Mouse (Mus musculus): ENCODE results near the gene Spats1. TPM values are rescaled to one million over a fixed set of nuclear protein-coding genes. Genes with fewer than 3 reads are reported as not detected.

Spats1 gene
- total RNA-seq (2021): under 1 TPM; 0.22 to 0.65 TPM

DNA sequence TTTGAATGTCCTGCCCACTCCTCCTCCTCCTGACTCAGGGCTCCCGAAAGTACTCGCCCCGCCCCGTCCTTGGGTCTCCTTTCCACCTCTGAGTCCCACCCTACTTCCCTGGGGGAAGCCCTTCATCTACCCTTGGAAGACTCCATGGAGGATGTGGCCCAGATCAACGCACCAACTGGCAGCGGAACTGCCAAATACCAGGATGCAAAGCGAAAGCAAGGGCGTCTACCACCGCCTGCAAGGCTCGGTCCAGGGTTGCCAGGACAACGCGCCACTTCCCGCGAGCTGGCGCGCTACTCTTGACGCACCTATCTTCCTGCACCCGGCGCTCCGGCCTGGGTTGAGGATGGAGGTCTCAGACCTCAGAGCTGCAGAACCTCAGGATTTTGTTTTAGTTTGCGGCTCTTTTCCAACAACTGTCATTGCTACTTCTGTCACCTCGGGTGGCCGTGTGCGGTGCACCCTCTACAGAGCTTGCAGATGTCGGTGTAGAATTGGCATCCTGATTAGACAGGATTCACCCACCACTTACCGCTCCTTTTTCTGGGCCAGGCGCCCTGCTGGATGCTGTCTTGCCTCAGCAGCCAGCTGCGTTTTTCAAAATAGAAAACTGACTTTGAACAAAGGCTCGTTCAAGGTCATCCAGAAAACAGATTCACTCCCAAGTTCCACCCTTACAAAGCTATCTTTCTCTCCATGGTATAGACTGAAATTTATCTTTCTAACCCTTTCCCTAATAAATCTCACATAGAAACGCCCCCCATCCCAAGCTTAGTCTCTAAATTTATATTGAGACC lies at the start of gene Spats1:
Spats1 (minus strand) TSS at position 747 of the 797 bp plus-strand sequence.
- intact Hi-C loops (cut with DNase I): loop anchor here (5.0 kb wide), 1 partner anchor 167 kb away; no protein-coding TSS in a partner anchor
- DNase-seq: peak; percentile 65 to 69

DNA sequence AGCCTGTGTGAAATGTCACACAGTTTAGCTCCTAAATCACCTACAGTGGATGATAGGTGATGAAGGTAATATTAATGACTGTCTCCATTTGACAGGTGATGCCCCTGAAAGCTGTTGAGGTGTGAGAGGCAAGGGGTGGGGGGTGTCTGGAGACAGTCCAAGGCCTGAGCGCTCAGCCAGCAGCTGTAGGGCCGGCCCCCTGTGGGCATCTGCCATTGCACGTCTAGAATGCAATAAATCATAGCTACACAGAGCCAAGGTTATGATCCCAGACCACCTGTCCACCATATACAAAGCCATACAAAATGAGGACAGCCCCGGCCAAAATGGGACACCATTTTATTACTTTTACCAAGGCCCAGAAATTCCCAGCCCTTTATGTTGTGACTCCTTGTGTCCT lies 49.7 kb upstream of the Spats1 start:
- no peak for DNase-seq
- intact Hi-C loops (cut with DNase I): no loop called here

DNA sequence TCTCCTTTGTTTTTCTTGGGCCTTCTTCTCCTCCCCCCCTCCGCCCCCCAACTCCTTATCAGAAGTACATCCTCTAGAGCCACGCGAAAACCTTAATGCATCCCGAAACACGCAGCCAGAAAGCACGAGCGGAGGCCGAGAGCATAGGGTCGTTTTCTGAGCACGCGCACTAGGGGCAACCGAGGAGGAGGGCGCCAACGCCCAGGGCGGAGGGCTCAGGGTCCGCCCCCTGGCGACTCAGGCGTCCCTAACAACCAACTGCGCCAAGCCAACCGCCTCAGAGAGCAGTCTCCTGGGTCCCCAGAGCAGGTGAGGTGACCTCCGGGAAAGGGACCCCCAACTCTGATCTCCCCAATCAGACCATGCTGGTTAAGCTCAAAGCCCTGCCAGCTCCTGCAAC lies 48.0 kb upstream of the Spats1 start, which contains the start of gene Tcte1:
Tcte1 (plus strand) TSS at position 172 of the 400 bp plus-strand sequence.
- intact Hi-C loops (cut with DNase I): no loop called here
- DNase-seq: peak in 1 of 2 experiments; percentile 20

DNA sequence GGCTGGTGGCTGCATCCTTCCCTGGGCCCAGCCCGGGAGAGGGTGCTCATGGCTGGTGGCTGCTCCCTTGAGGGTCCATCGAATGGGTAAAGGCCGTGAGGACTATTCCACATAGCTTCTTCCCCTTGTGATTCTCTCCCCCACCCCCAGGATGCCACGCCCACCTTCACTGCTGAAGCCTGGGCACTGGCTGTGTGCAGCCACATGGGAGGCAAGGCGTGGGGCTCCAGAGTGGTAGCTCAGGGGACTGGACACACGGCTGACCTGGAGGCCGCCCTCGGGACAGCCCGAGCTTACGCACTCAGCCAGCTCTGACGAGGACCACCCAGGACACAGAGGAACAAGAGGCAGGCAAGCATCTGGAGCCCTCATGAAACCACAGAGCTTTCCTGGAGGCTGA lies 44.9 kb upstream of the Spats1 start:
- no peak for DNase-seq
- intact Hi-C loops (cut with DNase I): no loop called here

DNA sequence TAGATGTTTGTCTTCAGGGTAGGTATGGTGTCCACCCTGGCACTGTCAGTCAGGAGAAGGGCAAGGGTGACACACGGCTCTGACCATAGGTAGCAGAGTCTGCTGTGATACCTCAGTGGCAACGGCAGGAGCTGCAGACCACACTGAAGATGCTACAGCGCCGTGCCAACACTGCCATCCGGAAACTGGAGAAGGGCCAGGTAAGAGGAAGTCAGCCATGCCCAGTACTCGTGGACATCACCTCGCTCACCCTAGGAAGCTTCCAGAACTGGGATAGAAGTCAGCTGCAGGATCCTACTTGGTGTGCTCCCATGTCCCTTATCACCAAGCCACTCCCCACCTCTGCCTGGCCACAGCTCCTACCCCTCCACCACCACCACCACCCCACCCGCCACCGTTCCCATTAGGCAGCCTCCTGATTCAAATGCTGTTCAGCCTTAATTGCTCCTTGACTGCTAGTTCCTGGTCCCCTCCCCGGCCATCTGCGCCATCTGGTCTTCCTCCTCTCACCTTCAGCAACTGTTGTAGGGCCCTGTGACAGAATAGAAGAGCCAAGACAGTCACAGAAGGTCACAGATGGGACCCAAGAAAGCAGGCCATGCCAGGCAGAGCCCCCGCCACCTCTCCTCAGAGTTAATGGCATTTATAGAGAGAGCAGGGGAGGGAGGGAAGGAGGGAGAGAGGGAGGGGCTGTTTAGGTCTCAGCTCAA lies 43.7 kb upstream of the Spats1 start:
- intact Hi-C loops (cut with DNase I): no loop called here

DNA sequence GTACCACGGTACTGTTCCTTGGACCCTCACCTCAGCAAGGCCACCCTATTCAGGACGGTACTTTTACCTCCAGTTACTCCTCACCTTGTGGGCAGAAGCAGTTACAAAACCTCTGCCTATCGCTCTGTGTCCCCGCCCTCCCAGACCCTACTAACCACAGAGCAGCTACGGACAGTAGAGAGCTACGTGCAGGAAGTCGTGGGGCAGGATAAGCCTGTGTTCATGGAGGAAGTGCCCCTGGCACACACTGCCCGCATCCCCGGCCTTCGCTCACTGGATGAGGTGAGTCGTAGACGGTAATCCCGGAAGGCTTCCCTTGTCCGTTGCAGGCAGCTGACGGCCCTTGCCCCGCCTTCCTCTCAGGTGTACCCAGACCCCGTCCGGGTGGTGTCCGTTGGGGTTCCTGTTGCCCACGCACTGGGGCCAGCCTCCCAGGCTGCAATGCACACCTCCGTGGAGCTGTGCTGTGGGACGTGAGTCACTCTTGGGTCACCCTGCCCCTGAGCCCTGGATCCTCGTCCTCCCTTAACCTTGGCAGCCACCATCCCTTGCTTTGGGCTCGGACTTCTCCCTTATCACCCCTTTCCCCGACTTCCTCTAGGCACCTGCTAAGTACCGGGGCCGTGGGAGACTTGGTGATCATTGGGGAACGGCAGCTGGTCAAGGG lies 42.5 kb upstream of the Spats1 start:
- intact Hi-C loops (cut with DNase I): loop anchor here (2.0 kb wide), 1 partner anchor 125 kb away; no protein-coding TSS in a partner anchor
- no peak for DNase-seq

More for the DNA sequence above, 43.7 kb upstream of the Spats1 start:
- DNase-seq: no peak

DNA sequence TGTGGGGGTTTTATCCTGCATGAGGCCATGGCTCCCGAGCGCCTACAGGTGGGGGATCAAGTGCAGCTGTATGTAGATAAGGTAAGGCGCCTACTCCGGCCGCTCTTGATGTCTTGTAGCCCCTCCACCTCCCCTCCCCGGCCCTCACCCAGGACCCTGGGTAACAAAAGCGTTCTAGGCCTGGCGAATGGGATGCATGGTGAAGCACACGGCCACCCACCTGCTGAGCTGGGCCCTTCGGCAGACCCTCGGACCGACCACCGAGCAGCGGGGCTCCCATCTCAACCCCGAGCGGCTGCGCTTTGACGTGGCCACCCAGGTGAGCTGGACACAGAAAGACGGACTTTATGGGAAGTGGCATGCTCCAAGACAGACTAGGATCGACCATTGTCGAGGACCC lies 41.9 kb upstream of the Spats1 start:
- intact Hi-C loops (cut with DNase I): loop anchor here (2.0 kb wide), 1 partner anchor 126 kb away; no protein-coding TSS in a partner anchor

DNA sequence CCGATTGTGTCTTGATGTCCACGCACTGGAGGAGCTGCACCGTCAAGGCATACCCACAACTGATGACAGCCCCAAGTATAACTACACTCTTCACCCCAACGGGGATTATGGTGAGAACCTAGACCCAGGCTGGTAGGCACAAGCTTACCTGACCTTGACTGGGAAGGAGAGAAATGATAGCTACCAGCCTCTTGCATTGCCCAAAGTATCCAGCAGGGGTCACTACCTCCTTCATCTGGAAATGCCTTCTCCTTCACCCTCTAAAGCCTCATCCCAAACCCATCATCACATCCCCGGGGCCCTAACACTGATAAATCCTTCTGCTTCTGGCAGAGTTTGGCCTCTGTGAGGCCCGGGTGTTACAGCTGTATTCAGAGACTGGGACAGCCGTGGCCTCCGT lies 41.3 kb upstream of the Spats1 start:
- intact Hi-C loops (cut with DNase I): loop anchor here (1.0 to 2.0 kb wide), 2 partner anchors 36 to 126 kb away; no protein-coding TSS in a partner anchor
- peak; percentile 83 to 91 for DNase-seq

More for the DNA sequence above, 41.9 kb upstream of the Spats1 start:
- DNase-seq: no peak

DNA sequence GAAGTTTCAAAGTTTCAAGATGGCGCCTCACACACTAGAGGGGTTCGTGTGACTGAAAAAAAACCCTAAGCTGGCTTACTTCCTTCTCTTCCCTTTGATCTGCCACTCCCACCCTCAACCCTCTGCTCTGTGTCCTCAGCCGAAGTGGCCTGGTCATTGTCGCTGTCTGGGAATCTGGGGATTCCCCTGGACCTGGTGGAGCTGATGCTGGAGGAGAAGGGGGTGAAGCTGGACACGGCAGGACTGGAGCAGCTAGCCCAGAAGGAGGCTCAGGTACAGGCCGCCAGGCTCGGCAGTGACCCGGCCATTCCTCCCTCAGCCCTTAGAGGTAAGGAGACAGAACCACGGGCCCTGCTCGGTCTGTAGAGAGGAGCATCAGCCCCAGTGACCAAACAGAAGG lies 40.6 kb upstream of the Spats1 start:
- intact Hi-C loops (cut with DNase I): loop anchor here (1.0 to 2.0 kb wide), 2 partner anchors 36 to 127 kb away; no protein-coding TSS in a partner anchor
- no peak for DNase-seq

DNA sequence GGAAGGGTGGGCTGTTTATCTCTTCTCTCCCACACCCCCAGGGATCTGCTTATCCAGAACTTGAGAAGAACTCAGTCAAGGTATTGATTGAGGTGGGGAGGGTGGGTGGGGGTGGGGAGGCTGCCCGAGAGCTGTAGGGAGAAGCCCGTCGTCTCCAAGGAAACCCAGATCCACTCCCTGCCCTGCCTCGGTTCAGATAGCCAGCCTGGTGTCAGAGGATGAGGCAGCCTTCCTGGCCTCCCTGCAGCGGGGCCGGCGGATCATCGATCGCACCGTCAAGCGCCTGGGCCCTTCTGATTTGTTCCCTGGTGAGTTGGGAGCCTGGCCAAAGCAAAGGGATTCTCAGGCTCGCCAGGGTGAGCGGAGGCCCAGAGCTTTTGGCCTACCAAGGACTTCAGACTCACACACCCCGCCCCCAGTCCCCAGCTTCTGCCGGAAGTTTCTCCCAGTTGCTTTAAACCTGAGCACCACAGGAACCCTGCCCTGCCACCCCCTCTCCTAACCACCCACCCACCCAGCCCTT lies 40.0 kb upstream of the Spats1 start:
- intact Hi-C loops (cut with DNase I): no loop called here
- DNase-seq: no peak

DNA sequence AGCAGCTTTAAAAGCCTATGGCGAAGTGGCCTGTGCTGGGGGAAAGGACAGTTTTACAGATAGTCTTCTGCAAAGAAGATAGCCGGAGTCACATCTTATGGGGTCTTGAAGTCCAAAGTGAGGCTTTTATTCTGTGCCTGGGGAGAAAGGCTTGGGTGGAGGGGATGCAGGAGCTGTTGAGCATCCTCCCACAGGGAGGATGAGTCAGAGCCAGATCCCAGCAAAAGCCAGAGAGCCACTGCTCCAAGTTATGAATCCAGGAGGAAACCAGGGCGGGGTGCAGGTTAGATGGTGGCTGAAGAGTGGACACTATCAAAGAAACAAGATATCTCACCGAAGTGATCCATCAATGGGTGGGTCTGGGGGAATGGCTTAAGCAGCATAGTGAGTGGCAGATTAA lies 36.5 kb upstream of the Spats1 start:
- intact Hi-C loops (cut with DNase I): no loop called here
- no peak for DNase-seq

DNA sequence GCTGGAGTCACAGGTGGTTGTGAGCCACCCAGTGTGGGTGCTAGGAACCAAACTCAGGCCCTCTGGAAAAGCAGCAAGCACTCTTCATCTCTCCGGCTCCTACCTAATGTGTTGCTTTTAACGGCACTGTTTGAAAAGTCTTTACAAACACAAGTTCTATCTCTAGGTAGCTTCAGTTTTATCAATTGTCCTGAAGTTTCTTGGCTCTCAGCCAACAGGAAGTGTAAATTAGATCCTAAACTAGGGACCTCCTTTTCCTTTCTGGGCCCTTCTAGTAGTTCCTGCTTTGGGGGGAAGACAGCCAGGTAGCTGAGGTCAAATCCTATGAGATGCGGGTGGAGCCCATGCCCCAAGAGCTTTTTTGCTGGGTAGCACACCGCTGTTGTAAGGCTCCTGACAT lies 35.7 kb upstream of the Spats1 start:
- DNase-seq: no peak
- intact Hi-C loops (cut with DNase I): no loop called here

DNA sequence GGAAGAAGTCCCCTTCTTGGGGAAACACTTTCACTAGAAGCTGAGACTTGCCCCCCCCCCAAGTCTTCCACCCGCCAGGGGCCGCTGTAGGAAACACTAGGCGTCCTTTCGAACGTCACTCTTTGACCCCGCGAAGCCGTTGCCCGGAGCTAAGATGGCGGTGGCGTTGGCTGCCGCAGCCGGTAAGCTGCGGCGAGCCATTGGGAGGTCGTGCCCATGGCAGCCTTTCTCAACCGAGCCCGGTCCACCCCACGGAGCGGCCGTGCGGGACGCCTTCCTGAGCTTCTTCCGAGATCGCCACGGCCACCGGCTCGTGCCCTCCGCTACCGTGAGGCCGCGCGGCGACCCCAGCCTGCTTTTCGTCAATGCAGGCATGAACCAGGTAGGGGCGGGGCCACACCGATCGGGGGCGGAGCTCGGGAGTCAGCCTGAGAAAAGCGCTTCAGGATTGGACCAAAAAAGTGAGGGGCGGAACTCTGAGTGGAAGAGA lies 31.5 kb upstream of the Spats1 start, which contains the start of gene Aars2:
Aars2 (plus strand) TSS at position 142 of the 490 bp plus-strand sequence.
- intact Hi-C loops (cut with DNase I): no loop called here
- DNase-seq: peak; percentile 96 to 97

DNA sequence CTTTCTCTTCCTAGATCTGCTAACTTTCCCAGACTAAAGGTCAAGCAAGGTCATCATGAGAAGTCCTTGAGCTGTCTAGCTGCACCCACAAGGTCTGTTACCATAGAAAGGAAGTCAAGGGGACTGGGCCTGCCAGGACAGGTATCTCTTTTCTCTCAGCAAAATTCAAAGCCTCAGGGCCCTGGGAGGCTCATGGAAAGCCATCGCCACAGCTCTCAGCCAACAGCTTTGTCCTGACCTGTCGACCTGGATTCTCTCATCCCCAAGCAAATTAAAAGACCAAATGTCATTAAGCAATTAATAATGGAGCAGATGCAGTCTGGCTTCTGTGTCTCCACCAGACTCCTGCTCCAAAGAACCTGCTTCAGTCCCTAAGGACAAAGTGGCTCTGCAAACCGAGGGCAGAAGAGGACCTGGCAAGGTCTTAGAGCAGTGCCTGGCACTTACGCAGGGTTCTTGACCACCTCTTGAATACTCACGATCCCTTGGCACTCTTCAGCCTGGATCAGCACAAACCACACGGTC lies 30.8 kb upstream of the Spats1 start:
- intact Hi-C loops (cut with DNase I): no loop called here
- DNase-seq: no peak

DNA sequence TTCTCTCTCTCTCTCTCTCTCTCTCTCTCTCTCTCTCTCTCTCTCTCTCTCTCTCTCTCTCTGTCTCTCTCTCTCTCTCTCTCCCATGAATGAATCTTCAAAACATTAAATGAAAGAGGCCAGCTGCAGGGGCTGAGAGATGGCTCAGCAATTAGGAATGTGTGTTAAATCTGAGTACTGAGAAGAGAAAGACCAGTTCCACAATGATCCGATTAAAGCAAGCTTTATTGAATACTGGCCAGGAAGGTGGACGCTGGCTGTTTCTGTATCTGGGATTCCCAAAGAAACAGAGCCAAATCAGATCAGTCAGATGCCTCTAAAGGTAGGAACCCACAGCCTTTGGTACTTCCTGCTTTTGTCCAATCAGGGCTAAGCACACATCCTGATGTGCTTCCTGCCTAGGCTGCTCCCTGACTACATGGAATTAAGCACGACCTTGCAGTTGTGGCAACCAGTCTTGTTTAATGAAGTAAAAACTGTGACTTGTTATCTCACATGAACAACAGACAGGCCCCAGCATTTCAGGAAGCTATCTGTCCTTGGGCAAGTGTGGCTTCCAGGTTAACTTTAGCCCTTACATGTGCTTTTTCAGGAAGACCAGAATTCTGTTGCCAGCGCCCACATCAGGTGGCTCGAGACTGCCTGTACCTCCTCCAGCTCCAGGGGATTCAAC lies 28.2 kb upstream of the Spats1 start:
- intact Hi-C loops (cut with DNase I): no loop called here
- DNase-seq: no peak

DNA sequence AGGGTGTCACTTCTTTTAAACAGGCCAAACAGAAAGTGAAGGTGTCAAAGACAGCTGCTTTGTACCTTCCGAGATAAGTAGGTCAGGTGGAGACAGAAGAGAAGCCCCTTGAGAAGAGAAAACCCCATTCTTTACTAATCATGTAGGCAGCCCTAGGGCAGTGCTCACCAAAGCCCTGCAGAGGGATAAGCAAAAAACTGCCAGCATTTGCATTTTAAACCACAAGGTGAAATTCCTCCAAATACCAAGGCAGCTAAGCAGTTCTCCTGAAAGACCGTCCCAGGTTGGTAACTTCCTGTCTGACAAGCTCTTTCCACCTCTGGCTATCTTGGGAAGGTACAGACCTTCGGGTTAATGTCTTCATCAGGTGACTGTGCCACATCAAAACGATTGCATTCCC lies 27.1 kb upstream of the Spats1 start:
- no peak for DNase-seq
- intact Hi-C loops (cut with DNase I): no loop called here

DNA sequence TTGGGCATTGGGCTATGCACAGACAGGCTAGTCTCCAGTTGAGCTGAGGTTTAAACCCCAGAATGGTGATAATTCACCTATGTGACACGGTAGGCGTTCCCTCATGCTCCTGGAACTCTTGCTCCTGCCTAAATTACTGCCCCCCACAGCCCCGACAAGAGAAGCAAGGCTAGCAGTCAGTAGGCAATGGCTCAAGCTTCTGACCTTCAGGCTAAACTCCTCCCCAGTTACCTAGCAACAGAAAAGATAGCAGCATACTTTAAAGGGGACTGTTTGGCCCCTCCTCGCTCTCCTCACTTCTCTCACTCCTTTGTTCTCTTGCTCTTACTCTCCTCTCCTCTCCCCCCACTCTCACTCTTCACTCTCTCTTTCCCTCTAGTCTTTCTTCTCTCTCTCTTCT lies 25.8 kb upstream of the Spats1 start:
- no peak for DNase-seq
- intact Hi-C loops (cut with DNase I): no loop called here

DNA sequence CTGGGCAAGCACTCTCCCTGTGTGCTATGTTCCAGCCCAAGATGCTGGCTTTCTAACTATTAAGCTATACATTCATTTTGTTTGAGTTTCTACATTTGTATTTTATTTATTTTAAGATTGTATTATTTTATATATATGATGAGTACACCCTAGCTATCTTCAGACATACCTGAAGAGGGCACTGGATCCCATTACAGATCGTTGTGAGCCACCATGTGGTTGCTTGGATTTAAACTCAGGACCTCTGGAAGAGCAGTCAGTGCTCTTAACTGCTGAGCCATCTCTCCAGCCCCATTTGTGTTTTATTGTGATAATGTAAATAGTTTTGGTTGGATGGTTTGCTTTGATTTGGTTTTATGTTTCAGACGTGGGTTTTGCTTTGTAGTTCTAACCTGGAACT lies 24.3 kb upstream of the Spats1 start:
- intact Hi-C loops (cut with DNase I): no loop called here
- no peak for DNase-seq

DNA sequence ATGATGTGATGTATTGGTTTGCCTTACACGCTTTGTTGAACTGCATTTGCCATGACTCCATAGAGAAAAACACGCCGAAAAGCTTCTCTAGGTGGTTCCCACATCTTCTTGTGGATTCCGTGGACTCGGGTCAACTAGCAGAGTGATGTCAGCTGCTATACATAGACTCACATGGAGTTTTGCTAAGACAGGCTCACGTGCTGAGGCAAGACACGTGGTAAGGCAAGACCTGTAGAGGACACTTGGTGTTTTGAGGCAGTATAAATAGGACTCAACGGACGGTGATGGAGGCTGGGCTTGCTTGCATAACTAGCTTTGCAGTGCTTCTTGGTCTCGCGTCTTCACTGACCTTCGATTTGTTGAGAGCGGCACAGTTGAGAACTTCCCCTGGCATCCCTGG lies 23.2 kb upstream of the Spats1 start:
- DNase-seq: no peak

DNA sequence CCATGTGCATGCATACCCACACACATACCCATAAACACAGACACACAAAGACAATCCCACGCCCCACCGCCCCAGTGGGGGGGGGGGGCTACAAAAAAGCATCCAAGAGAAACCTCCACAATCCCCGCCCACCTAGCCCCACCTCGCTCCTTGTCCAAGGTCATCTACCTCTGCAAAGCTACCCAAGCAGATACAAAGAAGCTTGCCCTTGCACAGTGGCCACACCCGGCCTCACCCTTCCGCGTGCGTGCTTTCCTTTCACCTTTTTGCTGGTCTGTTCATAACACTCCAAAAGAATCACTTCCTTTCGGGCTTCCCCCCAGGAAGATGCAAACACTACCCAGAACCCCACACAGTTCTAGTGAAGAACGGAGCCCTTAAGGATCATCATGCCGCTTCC lies 20.2 kb upstream of the Spats1 start:
- no peak for DNase-seq
- intact Hi-C loops (cut with DNase I): no loop called here

More for the DNA sequence above, 23.2 kb upstream of the Spats1 start:
- intact Hi-C loops (cut with DNase I): no loop called here

Data from heart, postnatal 10 days (tissue).